Mouse (Mus musculus): ENCODE measurements at regions not wholly inside any gene's neighbourhood (a gene's known extent, or its start where the extent isn't known, plus 50 kb on each side); places are given as distances from the start of the nearest gene placed in this dataset.

DNA sequence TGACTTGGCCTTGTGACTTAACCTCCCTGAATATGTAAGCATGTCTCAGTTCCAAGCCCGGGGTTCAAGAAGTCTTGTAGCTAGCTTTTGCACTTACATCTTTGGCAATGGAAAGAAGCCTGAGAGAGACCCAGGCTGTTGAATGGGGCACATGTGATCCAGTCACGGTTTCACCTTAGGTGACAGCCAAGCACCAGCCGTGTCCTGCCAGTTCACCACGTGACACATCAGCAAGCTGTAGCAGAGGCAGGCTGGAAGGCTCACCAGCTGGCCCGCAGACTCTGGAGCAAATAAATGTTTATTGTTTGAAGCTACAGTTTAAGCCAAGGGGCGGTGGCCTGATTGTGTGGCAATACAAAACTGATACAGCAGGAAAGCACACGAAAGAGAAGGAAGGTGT, 89.3 kb upstream of the Sertad2 start:
- H3K27me3 ChIP-seq (ENCODE audit: control insufficient read depth, insufficient read depth, low read length): no peaks in the 10 kb centered on the region
- no peaks in the 10 kb centered on the region for H3K4me1 ChIP-seq (ENCODE audit: control insufficient read depth, insufficient read depth, low read length)
- H3K4me3 ChIP-seq (ENCODE audit: low read depth, low read length): no peak overlapping the region
- 80% methylated on average over 7 of the region's 7 CpGs for WGBS
- H3K27ac ChIP-seq (replicated peaks; ENCODE audit: low read depth, low read length): no peak overlapping the region
- no peak for DNase-seq (ENCODE audit: low spot score)
- no peak overlapping the region for H3K4me2 ChIP-seq (ENCODE audit: low read depth, low read length)
- no peaks in the 10 kb centered on the region for H3K36me3 ChIP-seq (replicated peaks; ENCODE audit: control insufficient read depth, insufficient read depth, low read depth, low read length)
- no peaks in the 10 kb centered on the region for H3K9me3 ChIP-seq (replicated peaks; ENCODE audit: control insufficient read depth, low read length)
- no peak overlapping the region for H3K9ac ChIP-seq (replicated peaks; ENCODE audit: low read length)
- ATAC-seq (replicated peaks; ENCODE audit: insufficient number of reproducible peaks, low FRiP score, low TSS enrichment, low read depth): no peak

DNA sequence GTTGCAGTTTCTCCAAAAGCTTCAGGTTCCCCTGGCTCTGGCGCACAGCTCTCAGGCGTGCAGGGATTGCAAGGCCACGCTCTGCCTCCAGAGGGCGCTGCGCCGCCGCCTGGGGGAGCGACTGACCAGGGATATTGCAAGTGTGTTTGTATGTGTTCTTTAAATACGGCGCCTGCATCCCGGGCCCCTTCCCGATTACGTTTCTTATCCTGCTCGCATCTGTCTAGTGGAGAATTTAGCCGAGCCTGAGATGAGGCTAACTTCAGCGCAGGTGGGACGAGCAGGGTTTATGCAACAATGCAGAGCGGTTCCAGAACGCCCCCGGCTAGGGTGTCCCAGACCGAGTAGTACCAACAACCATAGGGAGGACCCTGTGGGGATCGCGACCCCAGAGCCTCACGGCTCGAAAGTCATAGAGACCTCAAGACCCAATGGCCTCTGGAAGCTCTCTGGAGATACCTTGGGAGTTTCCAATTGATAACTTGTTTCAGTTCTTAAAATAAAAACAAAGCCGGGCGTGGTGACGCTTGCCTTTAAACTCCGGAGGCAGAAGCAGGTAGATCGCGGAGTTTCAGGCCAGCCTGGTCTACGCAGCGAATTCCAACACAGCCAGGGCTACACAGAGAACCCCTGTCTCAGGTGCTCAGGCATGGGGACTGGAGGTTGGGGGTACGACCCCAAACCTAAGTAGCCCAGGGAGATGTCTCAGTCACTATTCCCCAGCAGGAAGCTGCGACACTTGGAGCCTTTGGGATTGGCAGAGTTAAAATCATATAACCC, 87.8 kb upstream of the Sertad2 start:
- H3K27ac ChIP-seq (replicated peaks; ENCODE audit: low read depth, low read length): no peak overlapping the region
- no peaks in the 10 kb centered on the region for H3K4me1 ChIP-seq (ENCODE audit: control insufficient read depth, insufficient read depth, low read length)
- H3K36me3 ChIP-seq (replicated peaks; ENCODE audit: control insufficient read depth, insufficient read depth, low read depth, low read length): no peaks in the 10 kb centered on the region
- H3K9me3 ChIP-seq (replicated peaks; ENCODE audit: control insufficient read depth, low read length): no peaks in the 10 kb centered on the region
- DNase-seq (ENCODE audit: low spot score): peak; percentile 91
- peak overlapping the region; percentile 85 for H3K4me2 ChIP-seq (ENCODE audit: low read depth, low read length)
- no peaks in the 10 kb centered on the region for H3K27me3 ChIP-seq (ENCODE audit: control insufficient read depth, insufficient read depth, low read length)
- WGBS: under 1% methylated on average over 35 of the region's 35 CpGs
- ATAC-seq (replicated peaks; ENCODE audit: insufficient number of reproducible peaks, low FRiP score, low TSS enrichment, low read depth): peak; percentile 74
- peak overlapping the region; percentile 47 for H3K4me3 ChIP-seq (ENCODE audit: low read depth, low read length)
- H3K9ac ChIP-seq (replicated peaks; ENCODE audit: low read length): peak overlapping the region; percentile 53

DNA sequence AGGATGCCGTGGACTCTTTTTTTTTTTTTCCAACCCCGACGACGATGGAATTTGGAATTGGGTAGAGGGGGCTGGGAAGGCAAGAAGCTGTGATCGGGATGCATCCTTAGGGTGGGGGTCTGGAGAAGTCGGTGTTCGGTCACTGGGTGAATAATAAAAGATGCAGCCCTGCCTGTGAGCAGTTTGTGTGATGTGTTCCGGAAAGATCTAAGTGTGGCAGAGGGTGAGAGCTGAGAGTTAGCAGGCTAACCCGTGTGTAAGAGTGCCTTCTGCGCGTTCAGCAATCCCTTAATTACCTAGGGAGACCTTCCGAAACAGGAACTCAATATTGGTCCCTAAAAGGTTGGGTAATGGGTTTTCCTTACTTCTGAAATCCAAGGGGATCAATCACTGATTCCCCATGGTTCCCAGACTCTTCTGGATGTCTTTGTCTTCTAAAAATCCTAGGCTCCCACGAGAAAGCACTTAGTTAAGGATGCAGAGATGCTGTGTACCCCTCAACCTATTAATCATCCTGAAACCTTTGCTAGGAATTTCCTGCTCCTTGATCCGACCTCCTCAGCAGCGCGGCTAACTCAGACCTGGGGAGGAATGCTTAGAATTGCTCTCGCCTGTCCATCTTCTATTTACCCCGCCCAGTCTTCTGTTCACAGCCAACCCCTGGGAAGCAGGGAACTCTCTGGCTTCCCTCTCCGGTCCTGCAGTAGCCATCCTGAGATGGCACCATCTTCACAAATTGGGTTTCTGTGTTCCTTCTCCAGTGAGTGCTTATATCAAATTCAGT, 87.0 kb upstream of the Sertad2 start:
- H3K9me3 ChIP-seq (replicated peaks; ENCODE audit: control insufficient read depth, low read length): no peaks in the 10 kb centered on the region
- H3K4me3 ChIP-seq (ENCODE audit: low read depth, low read length): peak overlapping the region; percentile 47
- no peaks in the 10 kb centered on the region for H3K4me1 ChIP-seq (ENCODE audit: control insufficient read depth, insufficient read depth, low read length)
- H3K36me3 ChIP-seq (replicated peaks; ENCODE audit: control insufficient read depth, insufficient read depth, low read depth, low read length): no peaks in the 10 kb centered on the region
- peak; percentile 69 for DNase-seq (ENCODE audit: low spot score)
- WGBS: 3% methylated on average over 19 of the region's 19 CpGs
- no peak overlapping the region for H3K27ac ChIP-seq (replicated peaks; ENCODE audit: low read depth, low read length)
- H3K9ac ChIP-seq (replicated peaks; ENCODE audit: low read length): peak overlapping the region; percentile 53
- no peaks in the 10 kb centered on the region for H3K27me3 ChIP-seq (ENCODE audit: control insufficient read depth, insufficient read depth, low read length)
- ATAC-seq (replicated peaks; ENCODE audit: insufficient number of reproducible peaks, low FRiP score, low TSS enrichment, low read depth): peak; percentile 24; the same call in 1 of the 2 replicates
- peak overlapping the region; percentile 85 for H3K4me2 ChIP-seq (ENCODE audit: low read depth, low read length)

DNA sequence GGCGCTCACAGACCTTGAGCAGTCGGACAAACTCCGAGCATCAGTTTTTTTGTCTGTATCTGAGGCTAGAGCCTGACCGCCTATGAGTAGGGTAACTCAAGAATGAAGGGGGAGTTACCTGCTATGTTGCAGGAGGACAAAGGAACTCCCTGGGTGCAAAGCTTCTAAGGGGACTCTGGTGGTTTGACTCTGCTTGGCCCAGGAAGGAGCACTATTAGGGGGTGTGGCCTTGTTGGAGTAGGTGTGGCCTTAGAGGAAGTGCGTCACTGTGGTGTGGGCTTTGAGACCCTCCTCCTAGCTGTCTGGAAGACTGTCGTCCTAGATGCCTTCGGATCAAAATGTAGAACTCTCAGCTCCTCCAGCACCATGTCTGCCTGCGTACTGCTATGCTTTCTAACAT, 83.9 kb upstream of the Sertad2 start:
- Histone ChIP-seq H3K4me3 (ENCODE audit: low read depth, low read length) (no peak overlapping the region), H3K27ac (replicated peaks; ENCODE audit: low read depth, low read length) (no peak overlapping the region), H3K4me2 (ENCODE audit: low read depth, low read length) (no peak overlapping the region), H3K9me3 (replicated peaks; ENCODE audit: control insufficient read depth, low read length) (no peaks in the 10 kb centered on the region), H3K36me3 (replicated peaks; ENCODE audit: control insufficient read depth, insufficient read depth, low read depth, low read length) (no peaks in the 10 kb centered on the region), H3K4me1 (ENCODE audit: control insufficient read depth, insufficient read depth, low read length) (no peaks in the 10 kb centered on the region), H3K27me3 (ENCODE audit: control insufficient read depth, insufficient read depth, low read length) (no peaks in the 10 kb centered on the region), H3K9ac (replicated peaks; ENCODE audit: low read length) (no peak overlapping the region)
- ATAC-seq (replicated peaks; ENCODE audit: insufficient number of reproducible peaks, low FRiP score, low TSS enrichment, low read depth) (no peak), DNase-seq (ENCODE audit: low spot score) (no peak)
- WGBS: 89% methylated on average over 8 of the region's 8 CpGs

DNA sequence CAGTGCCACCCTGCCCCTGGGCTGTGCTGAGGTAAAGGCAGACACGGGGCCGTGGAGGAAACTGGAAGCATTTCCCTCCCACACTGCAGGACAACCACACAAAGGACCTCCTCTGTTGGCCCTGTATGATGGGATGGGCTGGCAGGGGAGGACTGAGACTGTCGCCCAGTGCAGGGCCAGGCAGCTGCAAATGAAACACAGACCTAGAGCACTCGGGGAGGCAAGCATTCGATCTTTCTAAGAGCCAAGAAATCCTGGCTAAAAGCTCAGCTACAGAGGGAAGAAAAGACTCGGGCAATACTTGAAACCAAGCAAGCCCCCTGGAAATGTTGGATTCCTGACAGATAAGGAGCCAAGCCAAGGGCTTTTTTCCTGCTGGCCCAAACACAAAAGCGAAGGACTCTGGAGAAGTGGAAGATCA, 82.5 kb upstream of the Sertad2 start:
- Histone ChIP-seq H3K4me1 (ENCODE audit: control insufficient read depth, insufficient read depth, low read length) (no peaks in the 10 kb centered on the region), H3K27ac (replicated peaks; ENCODE audit: low read depth, low read length) (no peak overlapping the region), H3K9ac (replicated peaks; ENCODE audit: low read length) (0 out of 2 replicates have a peak overlapping the region, but pooled peaks have one; percentile 2), H3K36me3 (replicated peaks; ENCODE audit: control insufficient read depth, insufficient read depth, low read depth, low read length) (no peaks in the 10 kb centered on the region), H3K4me3 (ENCODE audit: low read depth, low read length) (no peak overlapping the region), H3K27me3 (ENCODE audit: control insufficient read depth, insufficient read depth, low read length) (no peaks in the 10 kb centered on the region), H3K9me3 (replicated peaks; ENCODE audit: control insufficient read depth, low read length) (no peaks in the 10 kb centered on the region), H3K4me2 (ENCODE audit: low read depth, low read length) (no peak overlapping the region)
- no peak for DNase-seq (ENCODE audit: low spot score)
- WGBS: 47% methylated on average over 7 of the region's 7 CpGs
- no peak for ATAC-seq (replicated peaks; ENCODE audit: insufficient number of reproducible peaks, low FRiP score, low TSS enrichment, low read depth)

DNA sequence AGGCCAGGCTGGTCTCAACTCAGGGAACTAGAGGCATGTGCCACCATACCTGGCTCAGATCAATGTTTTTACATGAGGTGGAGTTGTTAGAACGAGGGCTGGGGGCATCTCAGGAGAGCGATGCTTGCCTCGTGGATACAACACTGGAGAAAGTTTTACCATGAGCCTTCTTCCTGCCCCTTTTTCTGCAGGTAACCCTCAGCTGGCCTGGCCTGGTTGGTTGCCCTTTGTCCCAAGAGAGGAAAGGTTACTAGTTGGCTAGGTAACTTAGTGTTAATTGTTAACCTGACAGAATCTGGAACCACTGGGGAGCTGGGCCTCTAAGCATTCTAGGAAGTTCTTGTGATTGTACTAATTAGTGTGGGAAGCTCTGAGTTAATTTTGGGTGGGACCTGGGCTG, 81.0 kb upstream of the Sertad2 start:
- ATAC-seq (replicated peaks; ENCODE audit: insufficient number of reproducible peaks, low FRiP score, low TSS enrichment, low read depth): no peak
- H3K4me2 ChIP-seq (ENCODE audit: low read depth, low read length): no peak overlapping the region
- no peaks in the 10 kb centered on the region for H3K4me1 ChIP-seq (ENCODE audit: control insufficient read depth, insufficient read depth, low read length)
- 74% methylated on average over 3 of the region's 3 CpGs for WGBS
- no peaks in the 10 kb centered on the region for H3K36me3 ChIP-seq (replicated peaks; ENCODE audit: control insufficient read depth, insufficient read depth, low read depth, low read length)
- no peaks in the 10 kb centered on the region for H3K9me3 ChIP-seq (replicated peaks; ENCODE audit: control insufficient read depth, low read length)
- no peak for DNase-seq (ENCODE audit: low spot score)
- H3K9ac ChIP-seq (replicated peaks; ENCODE audit: low read length): no peak overlapping the region
- H3K4me3 ChIP-seq (ENCODE audit: low read depth, low read length): no peak overlapping the region
- H3K27me3 ChIP-seq (ENCODE audit: control insufficient read depth, insufficient read depth, low read length): no peaks in the 10 kb centered on the region
- no peak overlapping the region for H3K27ac ChIP-seq (replicated peaks; ENCODE audit: low read depth, low read length)

DNA sequence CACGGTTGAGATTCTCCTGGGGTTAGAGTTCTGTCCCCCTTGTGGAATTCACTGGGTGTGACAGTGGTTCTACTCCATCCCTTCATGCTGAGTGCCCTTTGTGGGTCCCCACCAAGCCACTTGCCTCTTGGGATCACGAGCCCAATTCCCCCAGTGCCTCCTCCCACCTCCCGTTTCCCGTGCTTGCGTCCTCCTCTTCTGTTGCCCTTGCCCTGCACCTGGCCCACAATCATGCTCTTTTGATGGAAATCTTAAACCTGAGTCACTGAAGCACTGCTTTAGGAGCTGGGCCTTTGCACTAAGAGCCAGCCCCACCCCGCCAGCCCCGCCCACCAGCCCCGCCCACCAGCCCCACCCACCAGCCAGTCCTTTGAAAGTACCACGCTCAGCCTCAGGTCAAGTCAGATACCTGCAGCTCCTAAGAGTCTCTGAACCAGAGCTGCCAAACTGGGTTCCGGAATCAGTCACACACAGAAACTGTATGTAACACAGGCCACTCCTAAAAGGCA, 79.8 kb upstream of the Sertad2 start:
- H3K9me3 ChIP-seq (replicated peaks; ENCODE audit: control insufficient read depth, low read length): no peaks in the 10 kb centered on the region

DNA sequence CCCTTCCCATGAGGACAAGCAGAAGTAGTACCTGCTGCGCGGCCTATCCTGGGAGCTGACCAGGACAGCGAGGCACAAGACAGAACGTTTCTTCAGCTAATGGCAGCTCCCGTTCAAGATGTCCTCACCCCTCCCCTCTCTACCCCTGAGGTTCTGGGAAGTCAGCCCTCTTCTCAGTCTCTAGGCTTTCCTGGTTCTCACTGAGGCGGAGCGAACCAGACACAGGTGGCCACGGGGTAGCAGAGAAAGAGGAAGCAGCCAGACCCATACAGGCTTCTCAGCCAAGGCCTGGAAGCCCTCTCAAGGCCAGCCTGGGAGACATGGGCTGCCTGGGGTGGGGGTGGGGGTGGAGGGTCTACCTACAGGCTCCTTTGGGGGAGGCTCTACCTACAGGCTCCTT, 78.5 kb upstream of the Sertad2 start:
- Histone ChIP-seq H3K4me1 (ENCODE audit: control insufficient read depth, insufficient read depth, low read length) (no peaks in the 10 kb centered on the region), H3K27ac (replicated peaks; ENCODE audit: low read depth, low read length) (no peak overlapping the region), H3K9ac (replicated peaks; ENCODE audit: low read length) (no peak overlapping the region), H3K9me3 (replicated peaks; ENCODE audit: control insufficient read depth, low read length) (no peaks in the 10 kb centered on the region), H3K4me2 (ENCODE audit: low read depth, low read length) (no peak overlapping the region), H3K4me3 (ENCODE audit: low read depth, low read length) (no peak overlapping the region), H3K36me3 (replicated peaks; ENCODE audit: control insufficient read depth, insufficient read depth, low read depth, low read length) (no peaks in the 10 kb centered on the region), H3K27me3 (ENCODE audit: control insufficient read depth, insufficient read depth, low read length) (no peaks in the 10 kb centered on the region)
- ATAC-seq (replicated peaks; ENCODE audit: insufficient number of reproducible peaks, low FRiP score, low TSS enrichment, low read depth) (no peak), DNase-seq (ENCODE audit: low spot score) (no peak)
- WGBS: 76% methylated on average over 8 of the region's 8 CpGs

More for the DNA sequence above, 79.8 kb upstream of the Sertad2 start:
- Histone ChIP-seq H3K9ac (replicated peaks; ENCODE audit: low read length) (no peak overlapping the region), H3K4me2 (ENCODE audit: low read depth, low read length) (no peak overlapping the region), H3K27me3 (ENCODE audit: control insufficient read depth, insufficient read depth, low read length) (no peaks in the 10 kb centered on the region), H3K27ac (replicated peaks; ENCODE audit: low read depth, low read length) (0 out of 2 replicates have a peak overlapping the region, but pooled peaks have one; percentile 13), H3K36me3 (replicated peaks; ENCODE audit: control insufficient read depth, insufficient read depth, low read depth, low read length) (no peaks in the 10 kb centered on the region), H3K4me3 (ENCODE audit: low read depth, low read length) (no peak overlapping the region), H3K4me1 (ENCODE audit: control insufficient read depth, insufficient read depth, low read length) (no peaks in the 10 kb centered on the region)
- WGBS: 23% methylated on average over 10 of the region's 10 CpGs
- no peak for ATAC-seq (replicated peaks; ENCODE audit: insufficient number of reproducible peaks, low FRiP score, low TSS enrichment, low read depth)
- DNase-seq (ENCODE audit: low spot score): no peak
